Mouse (Mus musculus): ENCODE results near the gene Vwa1. TPM values are rescaled to one million over a fixed set of nuclear protein-coding genes. Genes with fewer than 3 reads are reported as not detected.

The Vwa1 gene
- polyA plus RNA-seq, 1 experiment from 2014 or later, result 9.6 TPM

Small RNA genes within 50 kb of the gene (microRNA-seq; reads per million reads assigned to microRNA genes)
- gene Gm27743, result not detected

Other genes starting within 250 kb of the Vwa1 start
- 86.8 and 92.8 TPM in 2 replicates for gene Nadk, start 212.3 kb downstream of the Vwa1 start, polyA plus RNA-seq (2015; fragmentation: Nextera tagmentation; extraction: Ambion mirVana)
- gene Slc35e2, start 173.3 kb downstream of the Vwa1 start, polyA plus RNA-seq (2015; fragmentation: Nextera tagmentation; extraction: Ambion mirVana), result 10.5 and 11.1 TPM in 2 replicates
- gene Cdk11b, start 149.8 kb downstream of the Vwa1 start, polyA plus RNA-seq (2015; fragmentation: Nextera tagmentation; extraction: Ambion mirVana), result 73.9 and 76.4 TPM in 2 replicates
- not detected in 2 replicates for gene Gm10563, start 129.3 kb downstream of the Vwa1 start, polyA plus RNA-seq (2015; fragmentation: Nextera tagmentation; extraction: Ambion mirVana)
- gene Mmp23, start 121.3 kb downstream of the Vwa1 start, polyA plus RNA-seq (2015; fragmentation: Nextera tagmentation; extraction: Ambion mirVana), result 24.8 and 26.1 TPM in 2 replicates
- gene Mib2, start 105.5 kb downstream of the Vwa1 start, polyA plus RNA-seq (2015; fragmentation: Nextera tagmentation; extraction: Ambion mirVana), result 36.1 and 36.7 TPM in 2 replicates
- 6.5 and 8.7 TPM in 2 replicates for gene Fndc10, start 80.4 kb downstream of the Vwa1 start, polyA plus RNA-seq (2015; fragmentation: Nextera tagmentation; extraction: Ambion mirVana)
- 136 and 142 TPM in 2 replicates for gene Ssu72, start 69.9 kb downstream of the Vwa1 start, polyA plus RNA-seq (2015; fragmentation: Nextera tagmentation; extraction: Ambion mirVana)
- gene Tmem240, start 39.9 kb downstream of the Vwa1 start, polyA plus RNA-seq (2015; fragmentation: Nextera tagmentation; extraction: Ambion mirVana), result 1.2 and 1.4 TPM in 2 replicates
- gene Atad3a, start 13.6 kb downstream of the Vwa1 start, polyA plus RNA-seq (2015; fragmentation: Nextera tagmentation; extraction: Ambion mirVana), result 93.8 and 94.9 TPM in 2 replicates
- gene Tmem88b, start 11.2 kb upstream of the Vwa1 start, polyA plus RNA-seq (2015; fragmentation: Nextera tagmentation; extraction: Ambion mirVana), result 0.67 and 0.74 TPM in 2 replicates
- 0.24 TPM in 1 of 2 replicates, not detected in the other for gene Ankrd65, start 15.7 kb upstream of the Vwa1 start, polyA plus RNA-seq (2015; fragmentation: Nextera tagmentation; extraction: Ambion mirVana)
- 195 and 229 TPM in 2 replicates for gene Mrpl20, start 28.2 kb upstream of the Vwa1 start, polyA plus RNA-seq (2015; fragmentation: Nextera tagmentation; extraction: Ambion mirVana)
- gene Ccnl2, start 37.8 kb upstream of the Vwa1 start, polyA plus RNA-seq (2015; fragmentation: Nextera tagmentation; extraction: Ambion mirVana), result 217 and 248 TPM in 2 replicates
- gene Aurkaip1, start 56.6 kb upstream of the Vwa1 start, polyA plus RNA-seq (2015; fragmentation: Nextera tagmentation; extraction: Ambion mirVana), result 131 and 150 TPM in 2 replicates
- 69.6 and 71.8 TPM in 2 replicates for gene Mxra8, start 65.0 kb upstream of the Vwa1 start, polyA plus RNA-seq (2015; fragmentation: Nextera tagmentation; extraction: Ambion mirVana)
- 4.0 and 5.4 TPM in 2 replicates for gene Dvl1, start 72.7 kb upstream of the Vwa1 start, polyA plus RNA-seq (2015; fragmentation: Nextera tagmentation; extraction: Ambion mirVana)
- 0.55 and 0.62 TPM in 2 replicates for gene Tas1r3, start 88.7 kb upstream of the Vwa1 start, polyA plus RNA-seq (2015; fragmentation: Nextera tagmentation; extraction: Ambion mirVana)
- 15.6 and 16.4 TPM in 2 replicates for gene Cptp, start 94.7 kb upstream of the Vwa1 start, polyA plus RNA-seq (2015; fragmentation: Nextera tagmentation; extraction: Ambion mirVana)
- gene Ints11, start 94.8 kb upstream of the Vwa1 start, polyA plus RNA-seq (2015; fragmentation: Nextera tagmentation; extraction: Ambion mirVana), result 70.9 and 81.0 TPM in 2 replicates
- gene Pusl1, start 117.1 kb upstream of the Vwa1 start, polyA plus RNA-seq (2015; fragmentation: Nextera tagmentation; extraction: Ambion mirVana), result 48.4 and 54.7 TPM in 2 replicates
- 21.1 and 21.6 TPM in 2 replicates for gene Acap3, start 117.1 kb upstream of the Vwa1 start, polyA plus RNA-seq (2015; fragmentation: Nextera tagmentation; extraction: Ambion mirVana)
- gene Ube2j2, start 169.1 kb upstream of the Vwa1 start, polyA plus RNA-seq (2015; fragmentation: Nextera tagmentation; extraction: Ambion mirVana), result 113 and 120 TPM in 2 replicates
- gene C1qtnf12, start 187.6 kb upstream of the Vwa1 start, polyA plus RNA-seq (2015; fragmentation: Nextera tagmentation; extraction: Ambion mirVana), result 39.5 and 43.6 TPM in 2 replicates
- 16.2 and 18.4 TPM in 2 replicates for gene B3galt6, start 218.0 kb upstream of the Vwa1 start, polyA plus RNA-seq (2015; fragmentation: Nextera tagmentation; extraction: Ambion mirVana)
- gene Sdf4, start 218.2 kb upstream of the Vwa1 start, polyA plus RNA-seq (2015; fragmentation: Nextera tagmentation; extraction: Ambion mirVana), result 154 and 156 TPM in 2 replicates
- 1.3 TPM in 1 of 2 replicates, not detected in the other for gene Tnfrsf4, start 239.1 kb upstream of the Vwa1 start, polyA plus RNA-seq (2015; fragmentation: Nextera tagmentation; extraction: Ambion mirVana)

Data from embryonic facial prominence, embryonic 13.5 days (tissue).